Mouse (Mus musculus) liver, adult 2 months (tissue): ENCODE measurements around the gene Mnx1.

Source experiments
- CTCF ChIP-seq: fragments of 200-500 bp; IDR thresholded peaks from 2 replicates; pipeline ENCODE4 v1.5.1; 2011; ENCODE audit warnings: low read depth, low read length, control low read depth
- POLR2A ChIP-seq: fragments of 200-500 bp; IDR thresholded peaks from 2 replicates; pipeline ENCODE4 v1.6.1; 2011; ENCODE audit warnings: low read length, control low read depth; ENCODE audit not compliant: insufficient read depth; ENCODE audit errors: extremely low read depth

DNA sequence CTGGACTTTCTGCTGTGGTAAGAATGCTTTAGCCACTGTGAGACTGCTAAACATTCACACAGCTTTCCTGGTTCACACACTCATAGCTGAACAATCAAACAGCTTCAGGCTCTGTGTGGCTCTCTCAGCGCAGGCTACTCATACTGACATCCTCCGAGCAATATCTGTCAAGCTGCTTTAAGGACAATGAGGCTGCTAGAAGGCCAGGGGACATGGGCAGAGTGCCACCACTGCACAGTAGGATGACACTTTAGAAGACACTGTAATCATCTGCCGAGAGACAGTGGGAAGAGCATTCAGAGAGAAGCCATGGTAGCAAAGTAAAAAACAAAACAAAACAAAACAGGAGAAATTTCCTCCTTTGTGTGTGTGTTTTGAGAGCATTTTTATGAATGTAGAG is 37.6 kb upstream of the Mnx1 start:
- TF ChIP-seq CTCF, result no peak
- TF ChIP-seq POLR2A, result no peak
